Mouse (Mus musculus): ENCODE measurements at regions not wholly inside any gene's neighbourhood (a gene's known extent, or its start where the extent isn't known, plus 50 kb on each side); places are given as distances from the start of the nearest gene placed in this dataset.

DNA sequence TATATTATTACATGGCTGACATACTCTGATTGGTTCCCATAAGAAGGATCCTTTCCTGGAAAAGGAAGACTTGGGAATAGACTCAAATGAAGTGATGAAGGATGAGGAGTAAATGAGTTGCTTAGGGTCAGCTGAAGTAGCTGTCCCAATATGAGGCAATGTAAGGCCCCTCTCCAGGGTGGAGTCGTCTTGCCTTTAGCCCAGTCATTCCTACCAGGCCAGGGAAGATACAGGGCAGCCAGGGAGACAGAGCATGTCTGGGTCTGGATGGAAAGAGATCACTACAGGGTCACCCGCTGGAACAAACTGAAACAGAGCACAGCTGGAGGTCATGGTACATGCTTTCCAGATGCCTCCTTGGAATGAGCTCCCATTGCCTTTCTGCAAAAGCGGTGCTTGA, 364.2 kb downstream of the Osr1 start:
- DNase-seq: no peak

DNA sequence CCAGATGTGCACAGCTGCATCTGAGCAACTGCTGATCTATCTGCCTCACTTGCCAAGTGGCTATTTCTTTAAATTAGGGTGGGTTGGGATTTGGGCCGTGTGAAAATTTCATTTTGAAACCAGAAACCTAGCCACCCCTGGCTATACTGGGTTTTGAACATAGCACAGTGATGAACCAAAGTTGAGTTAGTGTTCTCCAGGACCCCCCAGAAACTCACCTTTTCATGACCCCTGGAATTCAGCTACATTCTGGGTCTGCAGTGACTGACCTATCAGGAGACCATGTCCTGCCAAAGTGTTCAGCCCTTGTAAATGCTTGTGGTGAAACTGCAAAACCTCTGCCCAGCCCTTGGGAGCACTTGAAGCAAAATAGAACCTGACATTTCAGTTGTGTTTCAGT, 371.4 kb downstream of the Osr1 start:
- DNase-seq: no peak

DNA sequence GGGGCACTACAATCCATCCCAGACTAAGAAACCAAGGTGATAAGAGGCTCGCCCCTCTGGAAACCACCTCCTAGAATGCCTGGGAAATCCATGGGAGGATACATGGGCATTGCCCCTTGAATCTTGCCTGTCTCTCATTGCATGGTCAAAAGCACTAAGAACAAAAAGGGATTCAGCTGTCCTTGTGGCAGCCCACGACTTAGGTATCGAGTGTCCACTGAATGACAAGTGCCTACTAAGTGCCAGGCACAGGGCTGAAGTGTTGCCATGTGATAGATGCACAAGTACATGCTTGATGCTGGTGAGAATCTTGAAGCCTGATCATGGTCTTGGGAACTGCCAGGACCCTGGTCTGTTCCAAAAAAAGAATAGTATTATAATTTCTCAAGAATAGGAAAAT, 371.9 kb downstream of the Osr1 start:
- no peak for DNase-seq

DNA sequence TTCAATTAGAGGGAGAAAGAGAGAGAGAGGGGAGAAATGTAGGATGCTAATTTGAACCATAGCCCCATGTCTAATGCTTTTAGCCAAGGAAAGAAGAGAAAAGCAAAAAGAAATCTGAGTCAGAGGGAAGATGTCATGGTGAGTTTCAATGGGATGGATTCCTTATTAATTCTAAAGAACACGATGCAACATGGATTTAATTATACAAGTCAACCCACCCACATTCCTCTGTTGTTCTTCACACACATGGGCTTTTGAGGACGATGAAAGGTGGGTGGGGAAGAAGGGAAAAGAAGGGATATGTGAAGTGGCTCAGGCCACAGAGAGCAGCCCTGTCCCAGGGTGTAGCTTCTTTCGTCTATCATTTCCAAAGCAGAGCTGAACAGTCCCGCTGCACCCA, 378.9 kb downstream of the Osr1 start:
- no peak for DNase-seq

DNA sequence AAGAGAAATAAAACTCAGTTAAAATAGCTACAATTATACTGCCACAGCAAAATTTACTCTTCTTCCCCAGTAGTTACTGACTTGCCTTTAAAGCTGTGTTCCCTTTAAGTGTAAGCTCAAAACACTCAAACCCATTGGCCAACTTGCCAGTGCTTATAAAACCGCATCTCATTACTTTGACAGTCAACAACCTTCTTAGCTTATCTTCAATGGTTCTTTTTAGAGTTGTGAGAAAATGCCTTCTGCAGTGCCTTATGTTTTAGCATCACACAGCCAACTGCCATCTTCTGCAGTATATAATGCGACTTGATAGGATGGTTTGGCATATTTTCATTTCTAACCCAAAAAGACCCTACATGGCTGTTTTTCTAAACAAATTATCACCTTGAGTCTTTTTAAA, 382.5 kb downstream of the Osr1 start:
- no peak for DNase-seq

DNA sequence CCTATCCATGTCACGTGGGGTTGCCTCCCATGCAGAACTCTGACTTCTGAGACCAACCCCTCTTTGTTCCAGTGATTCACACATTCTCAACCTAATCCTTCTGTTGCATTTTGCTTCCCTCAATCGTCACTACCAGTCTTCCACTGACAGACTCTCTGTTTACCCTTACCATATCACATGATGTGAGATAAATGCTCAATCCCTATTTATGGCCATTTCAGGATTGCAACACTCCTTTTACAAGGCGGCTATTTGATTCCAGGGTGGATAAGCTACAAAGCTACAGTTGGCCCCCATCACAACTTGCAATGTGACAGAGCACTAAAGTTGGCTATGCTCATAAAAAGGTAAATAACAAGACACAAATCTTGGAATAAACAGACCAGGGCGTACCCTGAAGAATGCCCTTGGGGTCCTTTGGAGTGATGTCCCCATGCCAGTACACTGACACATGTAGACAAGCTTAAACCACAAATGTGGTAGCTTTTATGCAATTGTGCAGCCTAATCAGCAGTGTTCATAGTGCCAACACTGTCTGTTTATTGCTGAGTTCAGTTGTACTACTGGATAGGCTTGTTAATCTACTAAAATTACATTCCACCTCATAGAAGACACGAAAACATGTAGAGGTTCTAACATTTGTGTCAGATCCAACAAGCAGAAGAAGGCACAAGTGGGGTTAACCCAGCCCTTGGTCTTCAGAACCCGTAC, 384.4 kb downstream of the Osr1 start:
- no peak for DNase-seq

DNA sequence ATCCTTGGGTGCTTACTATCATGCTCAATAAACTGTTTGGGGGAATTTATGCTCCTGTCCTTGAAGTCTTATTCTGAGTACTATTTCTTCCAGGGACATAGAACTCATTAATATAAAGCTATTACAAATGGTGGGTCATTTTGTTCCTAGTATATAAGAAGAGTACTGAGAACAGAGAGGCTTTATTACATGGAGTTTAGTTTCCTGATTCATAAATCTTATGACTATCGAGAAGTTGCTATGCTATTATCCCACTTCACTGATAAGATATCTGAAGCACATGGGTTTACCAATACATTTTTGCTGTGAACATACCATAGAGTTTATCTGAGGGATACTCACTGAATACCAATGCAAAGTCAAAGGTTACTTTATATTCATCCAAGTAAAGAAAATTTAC, 399.5 kb downstream of the Osr1 start:
- no peak for DNase-seq

DNA sequence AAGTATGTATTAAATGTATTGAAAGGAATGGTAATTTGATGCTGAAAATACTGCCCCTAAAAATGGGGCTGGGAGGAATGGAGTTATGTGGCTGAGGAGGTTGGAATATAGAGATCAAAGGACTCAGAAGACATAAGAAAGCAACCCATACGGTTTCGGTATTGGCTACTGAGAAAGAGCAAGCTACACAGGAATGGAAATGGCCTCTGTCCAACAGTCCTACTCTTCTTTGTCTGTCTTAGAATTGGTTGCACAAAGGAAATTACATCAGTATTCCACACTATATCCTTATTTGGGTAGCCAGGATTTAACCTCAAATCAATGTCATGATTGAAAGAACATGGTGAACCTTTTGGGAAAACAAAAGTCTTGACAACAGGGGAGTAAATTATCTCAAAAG, 399.0 kb upstream of the Nt5c1b start:
- no peak for DNase-seq

DNA sequence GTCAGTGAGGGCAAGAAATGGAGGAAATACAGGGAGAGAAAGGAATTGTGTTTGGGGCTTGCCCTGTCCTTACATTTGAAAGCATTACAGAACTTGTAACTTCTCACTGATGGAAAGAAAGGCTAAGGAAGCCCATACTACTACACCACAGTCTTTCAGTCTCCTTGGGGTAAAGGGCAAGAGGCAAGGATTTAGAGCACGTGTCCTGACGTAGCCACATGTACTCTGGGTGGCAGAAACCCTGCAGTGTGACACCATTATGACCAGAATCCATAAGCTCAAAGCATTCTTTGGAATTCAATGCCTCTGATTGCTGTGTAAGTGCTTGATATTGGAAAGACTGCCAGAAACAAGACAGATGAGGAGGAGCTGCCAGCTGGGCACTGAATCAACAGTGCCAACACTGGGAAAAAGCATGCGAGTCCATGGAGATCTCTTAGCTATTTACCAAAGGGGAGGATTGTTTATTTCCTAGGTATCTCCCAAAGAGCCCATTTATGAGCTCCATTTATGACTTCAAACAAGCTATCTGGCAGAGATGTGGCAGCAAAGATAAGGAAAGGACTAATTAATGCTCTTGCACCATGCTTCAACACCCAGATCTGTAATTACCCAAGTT, 391.2 kb upstream of the Nt5c1b start:
- no peak for DNase-seq

DNA sequence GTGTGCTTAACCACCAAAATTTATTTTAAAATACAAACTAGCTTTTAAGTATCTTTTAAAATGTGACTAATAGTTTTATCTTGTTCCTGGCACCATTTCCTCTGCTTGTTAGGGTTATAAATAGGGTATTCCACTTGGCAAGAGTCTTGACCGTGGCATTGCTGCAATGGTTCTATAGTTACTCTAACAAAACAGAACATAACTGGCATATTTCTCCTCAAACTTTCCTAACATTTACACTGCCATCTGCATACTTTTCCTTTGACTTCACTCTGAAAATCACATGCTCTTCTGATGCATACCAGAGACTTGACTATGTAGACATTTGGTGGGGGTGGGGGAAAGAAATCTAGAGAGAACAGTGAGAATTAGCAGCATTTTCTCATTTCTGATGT, 390.7 kb upstream of the Nt5c1b start:
- DNase-seq: no peak

DNA sequence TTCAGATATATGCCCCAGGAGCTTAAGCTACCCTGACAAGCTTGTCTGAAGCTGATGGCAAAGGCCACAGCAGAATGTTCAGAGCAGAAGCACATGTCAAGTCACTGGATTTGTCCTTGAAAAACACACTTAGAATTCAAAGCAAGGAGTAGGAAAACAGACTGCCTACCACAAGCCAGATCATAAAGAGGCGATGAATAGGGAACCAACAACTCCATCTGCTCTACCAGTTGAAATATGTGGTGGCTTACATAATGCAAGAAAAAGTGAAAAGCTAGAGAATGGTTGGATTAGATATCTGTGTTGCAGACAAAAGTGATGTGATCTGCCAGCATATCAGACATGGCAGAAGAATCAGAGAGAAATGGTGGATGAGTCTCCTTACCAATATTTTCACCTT, 378.5 kb upstream of the Nt5c1b start:
- DNase-seq: no peak

DNA sequence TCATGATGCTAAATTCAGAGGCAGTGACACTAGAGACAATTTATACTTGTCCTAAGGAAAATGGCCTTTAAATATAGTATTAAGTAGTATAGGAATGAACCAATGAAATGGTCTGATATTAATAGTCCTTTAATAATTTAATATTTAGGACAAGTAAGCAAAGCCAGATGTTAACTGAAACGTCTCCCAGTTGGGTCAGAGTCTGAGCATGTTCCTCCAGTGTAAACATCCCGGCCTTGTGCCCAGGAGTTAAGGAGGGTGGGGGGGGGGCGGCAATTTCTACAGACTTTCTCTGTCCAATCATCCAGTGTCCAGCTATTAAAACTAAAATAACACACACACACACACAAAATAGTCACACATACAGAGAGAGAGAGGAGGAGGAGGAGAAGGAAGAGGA, 374.1 kb upstream of the Nt5c1b start:
- no peak for DNase-seq

DNA sequence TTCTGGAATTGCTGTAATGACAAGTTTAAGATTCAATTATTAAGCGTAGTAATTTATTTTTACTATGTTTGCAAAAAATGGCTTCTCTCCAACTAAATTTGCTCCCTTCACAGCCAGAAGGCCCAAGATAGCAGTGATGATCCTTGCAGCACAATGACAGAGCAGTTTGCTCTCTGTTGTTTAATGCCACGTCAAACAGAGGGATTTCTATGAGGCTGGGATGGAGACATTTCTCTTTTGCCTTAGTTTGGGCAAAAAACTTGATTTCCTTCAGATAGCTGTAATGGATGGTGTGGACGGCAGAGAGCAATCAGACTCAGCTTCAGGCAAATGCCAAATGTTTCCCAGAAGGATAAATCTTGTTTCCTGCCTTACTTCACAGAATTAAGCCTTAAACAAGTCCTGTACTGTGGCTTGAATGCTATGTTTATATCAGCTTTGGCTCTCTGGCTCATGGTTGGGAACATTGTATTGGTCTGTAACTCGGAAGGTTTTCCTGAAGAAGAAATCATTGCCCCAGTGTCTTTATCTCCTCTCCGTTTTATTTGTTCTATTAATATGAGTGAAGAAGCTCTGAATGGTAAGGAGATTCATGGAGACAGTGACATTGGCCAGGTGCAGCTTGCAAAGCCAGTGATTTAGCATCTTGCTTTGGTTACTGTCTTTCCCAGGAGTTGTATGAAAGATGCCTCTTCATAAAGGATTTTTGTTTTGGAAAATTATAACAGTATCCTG, 373.2 kb upstream of the Nt5c1b start:
- no peak for DNase-seq

DNA sequence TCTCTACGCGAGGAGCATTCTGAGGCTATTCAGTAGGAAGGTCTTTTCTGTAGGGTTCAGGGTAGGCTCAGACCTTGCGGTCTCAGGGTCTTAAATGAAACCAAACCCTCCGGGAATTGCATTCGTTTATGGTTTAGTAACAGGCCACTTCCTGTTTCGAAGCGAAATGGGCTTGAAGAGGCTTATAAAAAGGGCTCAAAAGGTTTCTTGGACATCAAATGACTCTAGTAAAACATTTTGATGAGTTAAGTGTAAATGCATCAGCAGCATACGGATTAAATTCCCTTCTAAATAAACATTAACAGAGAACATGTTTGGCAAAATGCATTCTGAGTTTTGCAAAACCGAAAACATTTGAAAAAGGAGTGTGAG, 372.6 kb upstream of the Nt5c1b start:
- DNase-seq: no peak

DNA sequence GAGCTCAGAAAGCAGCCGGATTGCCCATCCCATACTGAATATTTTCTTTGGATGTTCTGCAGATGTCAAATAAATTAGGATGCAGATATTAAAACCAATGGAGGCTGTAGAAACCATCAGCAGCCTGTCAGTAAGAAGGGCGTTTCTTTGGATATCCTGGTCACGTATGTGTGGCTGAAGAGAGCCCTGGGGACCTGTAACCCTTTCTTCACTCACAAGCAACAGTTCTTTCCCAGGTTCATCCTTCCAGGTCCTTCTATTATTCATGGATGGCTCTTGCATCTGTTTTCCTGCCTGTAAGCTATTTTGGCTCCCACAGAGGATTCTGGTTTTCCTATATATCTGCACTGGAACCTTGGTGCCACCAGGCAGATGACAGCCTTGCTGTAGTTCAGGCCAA, 372.2 kb upstream of the Nt5c1b start:
- DNase-seq: no peak

DNA sequence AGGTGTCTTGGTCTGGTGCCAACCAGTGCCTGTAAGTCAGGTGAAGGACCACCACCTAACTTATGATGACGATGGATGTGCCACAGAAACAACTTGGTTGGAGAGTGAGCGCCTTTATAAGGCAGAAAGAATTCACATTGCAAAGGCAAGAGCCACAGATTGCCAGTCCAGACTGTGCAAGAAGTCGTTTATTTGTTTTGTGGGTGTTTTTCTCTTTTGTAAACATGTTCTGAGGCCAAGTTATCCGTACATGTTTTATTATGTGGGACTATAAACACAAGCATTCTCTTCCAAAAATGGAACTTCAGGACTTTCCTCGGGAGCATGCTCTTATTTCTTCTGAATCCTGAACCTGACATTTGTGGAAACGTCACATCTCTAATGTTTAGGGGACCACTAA, 369.8 kb upstream of the Nt5c1b start:
- no peak for DNase-seq

DNA sequence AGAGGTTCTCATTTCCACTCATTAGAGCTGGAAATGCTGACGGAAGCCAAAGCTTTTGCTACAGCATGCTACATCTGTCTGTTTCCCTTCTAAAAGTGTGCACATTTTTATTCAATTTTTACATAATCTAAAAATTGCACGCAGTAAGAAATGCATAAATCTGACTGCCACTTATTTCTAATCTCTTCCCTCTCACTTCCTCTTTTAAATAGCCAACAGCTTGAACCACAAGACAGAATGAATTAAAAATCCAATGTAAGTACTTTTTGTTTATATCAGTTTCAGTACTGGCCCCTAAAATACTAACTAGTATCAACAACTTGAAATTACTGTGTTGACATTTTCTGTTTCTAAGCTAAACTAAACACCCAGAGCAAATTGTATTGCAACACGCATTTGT, 361.3 kb upstream of the Nt5c1b start:
- DNase-seq: no peak

DNA sequence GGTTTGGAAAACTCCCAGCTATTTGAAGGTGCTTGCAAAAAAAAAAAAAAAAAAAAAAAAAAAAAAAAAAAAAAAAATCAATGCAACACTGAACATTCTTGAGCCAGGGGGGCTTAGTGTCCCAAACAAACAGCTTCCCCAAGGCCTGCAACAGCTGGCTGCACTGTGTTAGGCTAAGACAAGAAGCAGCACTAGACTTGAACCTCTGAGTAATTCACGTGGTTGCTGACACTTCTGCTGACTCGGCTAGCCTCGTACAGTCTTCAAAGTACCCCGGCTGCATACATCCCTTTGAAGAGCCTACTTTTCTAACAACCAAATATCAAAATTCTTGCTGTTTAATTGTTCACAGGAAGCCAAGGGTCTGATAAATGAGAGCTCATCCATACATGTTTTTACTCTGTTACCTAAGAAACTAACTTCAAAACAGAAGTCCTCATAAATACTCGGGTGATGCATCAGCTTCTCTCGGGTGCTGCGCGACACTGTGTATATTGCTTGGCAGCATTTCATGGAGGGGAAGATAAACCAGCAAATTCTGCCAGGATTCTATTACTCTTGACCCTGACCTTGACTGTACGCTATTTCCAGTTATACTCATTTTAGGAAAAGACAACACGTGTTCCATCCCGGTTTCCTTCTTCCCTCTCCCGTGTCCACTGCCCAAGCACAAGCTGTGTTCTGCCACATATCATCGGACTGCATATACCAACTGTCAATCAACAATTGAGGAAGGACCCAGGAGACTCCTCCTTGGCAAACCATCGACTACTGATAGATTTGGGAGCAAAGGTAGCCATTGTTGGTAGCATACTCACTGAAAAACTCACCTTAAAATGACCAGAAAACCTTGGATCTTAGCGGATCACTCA, 352.8 kb upstream of the Nt5c1b start:
- DNase-seq: no peak

DNA sequence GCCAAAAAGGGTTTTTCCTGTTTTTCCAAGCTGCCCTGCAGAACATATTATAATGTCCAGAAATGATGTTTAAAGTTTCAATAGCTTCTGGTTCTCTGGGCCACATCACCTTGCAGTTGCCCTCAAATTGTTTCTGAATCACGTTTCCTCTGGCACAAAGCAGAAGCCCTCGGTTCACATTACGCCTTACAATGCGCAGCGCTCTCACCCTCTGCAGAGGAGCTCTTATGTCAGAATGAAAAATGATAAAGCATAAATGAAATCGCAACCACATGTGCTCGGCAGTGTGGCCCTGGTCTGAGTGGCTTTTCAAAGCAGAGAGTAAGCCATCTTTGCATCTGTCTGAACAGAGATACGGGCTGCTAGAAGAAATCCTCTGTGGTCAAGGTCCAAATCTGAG, 334.3 kb upstream of the Nt5c1b start:
- DNase-seq: no peak

DNA sequence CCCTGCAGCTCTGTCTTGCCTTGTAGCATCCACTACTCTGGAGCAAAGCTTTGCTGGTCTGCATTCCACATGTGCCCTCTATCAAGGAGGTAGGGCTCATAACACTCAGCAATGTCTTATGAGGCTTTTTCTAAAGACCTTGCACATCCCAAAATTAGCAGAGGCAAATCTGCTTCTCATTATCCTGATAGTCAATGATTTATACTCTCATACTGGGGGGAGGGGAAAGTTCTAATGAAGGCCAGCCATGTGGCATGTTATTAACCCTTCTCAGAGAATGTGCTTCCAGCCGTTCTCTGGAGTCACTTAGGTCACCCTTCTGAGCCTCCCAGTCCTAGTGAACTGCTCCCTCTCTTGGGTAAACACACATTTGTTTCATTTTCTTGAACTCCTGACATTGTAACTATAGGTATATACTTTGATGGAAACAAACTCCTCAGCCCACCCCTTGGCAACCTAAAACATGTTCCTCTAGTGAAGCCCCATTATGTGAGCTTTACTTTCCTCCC, 307.7 kb upstream of the Nt5c1b start:
- DNase-seq: no peak

DNA sequence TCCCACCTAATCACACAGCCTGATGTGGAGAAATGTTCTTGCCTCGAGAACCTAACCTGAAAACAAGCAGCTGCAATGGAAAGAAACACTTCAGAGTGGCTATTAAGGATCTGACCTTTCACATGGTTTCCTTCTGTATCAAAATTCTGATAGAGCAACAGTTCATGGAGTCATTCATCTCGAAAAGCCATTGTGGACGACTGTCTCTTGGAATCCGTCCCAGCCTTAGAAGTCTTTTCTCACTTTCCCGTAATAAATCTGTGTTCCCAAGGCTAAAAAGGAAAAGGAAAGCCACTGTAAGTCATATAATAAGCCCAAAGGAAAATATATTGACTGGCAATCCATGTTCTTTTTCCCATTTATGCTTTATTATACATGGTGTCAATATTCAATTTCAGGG, 291.4 kb upstream of the Nt5c1b start:
- DNase-seq: no peak

DNA sequence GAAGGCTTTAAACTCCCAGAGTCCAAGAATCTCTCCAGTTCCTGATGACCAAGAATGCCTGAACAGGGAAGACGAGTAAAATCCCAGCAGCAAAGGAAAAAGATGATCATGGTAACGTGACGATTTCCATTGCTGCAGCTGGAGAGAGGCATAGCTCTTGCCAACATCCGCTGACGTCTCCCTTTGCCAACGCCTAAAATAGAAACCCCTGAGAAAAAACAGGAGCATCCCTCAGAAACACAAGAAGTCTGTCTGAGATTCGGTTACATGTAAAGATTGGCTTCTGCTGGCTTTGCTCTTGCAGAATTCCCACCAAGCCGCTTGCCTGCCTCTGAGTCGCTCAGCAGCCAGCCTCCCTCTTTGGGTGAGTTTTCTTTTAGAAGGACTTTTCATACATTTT, 290.3 kb upstream of the Nt5c1b start:
- DNase-seq: peak; percentile 7

DNA sequence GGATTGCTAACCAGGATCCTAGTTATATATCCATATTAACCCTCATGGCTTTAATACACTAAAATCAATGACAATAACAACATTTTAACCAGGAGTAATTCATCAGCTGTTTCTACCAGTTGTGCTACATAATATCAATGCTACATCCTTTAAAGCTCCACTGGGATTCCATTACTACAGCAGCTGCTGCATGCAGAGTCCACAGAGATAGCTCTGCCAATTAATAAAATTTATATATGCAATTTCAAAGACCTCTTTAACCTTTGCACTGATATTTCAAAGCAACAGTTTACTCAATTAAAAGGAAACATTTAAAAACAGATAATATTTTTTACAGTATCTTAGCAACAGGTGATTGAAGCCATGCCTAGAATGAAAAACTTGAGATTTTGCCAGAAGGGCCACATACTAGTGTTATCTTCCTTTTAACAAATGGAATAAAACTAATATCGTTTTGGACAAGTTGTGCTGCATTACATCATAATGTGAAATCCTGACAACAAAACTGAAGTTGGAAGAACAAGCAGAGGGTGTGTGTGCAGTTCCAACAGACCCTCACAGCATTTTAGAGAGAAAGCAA, 256.8 kb upstream of the Nt5c1b start:
- DNase-seq: no peak
